Mouse (Mus musculus) ES-E14 (cell line): ENCODE results near the gene Lingo1. TPM values are rescaled to one million over a fixed set of nuclear protein-coding genes. Genes with fewer than 3 reads are reported as not detected.

Experiments
- DNase-seq: peaks from one replicate; pipeline ENCODE4 v3.0.0-alpha.2; 2013; ENCODE audit warnings: low read depth, low spot score
- H3K27ac ChIP-seq: 2 replicates; pipeline ENCODE4 v1.5.1; 2012; ENCODE audit warnings: low read depth, mild to moderate bottlenecking, low read length, moderate library complexity, mixed read lengths; ENCODE audit not compliant: poor library complexity, insufficient read depth, severe bottlenecking
- H3K36me3 ChIP-seq: 2 replicates; pipeline ENCODE4 v1.6.1; 2012; ENCODE audit warnings: mild to moderate bottlenecking, low read length, moderate library complexity, mixed read lengths; ENCODE audit not compliant: control insufficient read depth, poor library complexity, insufficient read depth, severe bottlenecking
- H3K4me1 ChIP-seq, 2 experiments: fragments of 150-350 bp in 1 of 2; sonication (generic) in 1 of 2; 2 replicates each; pipeline ENCODE4 v1.6.1; 2012; ENCODE audit warnings: low read length in 2 of 2, mild to moderate bottlenecking in 1 of 2, mixed read lengths in 1 of 2; ENCODE audit not compliant: control insufficient read depth in 2 of 2, insufficient read depth in 2 of 2, poor library complexity in 1 of 2
- H3K4me3 ChIP-seq, 2 experiments: fragments of 150-350 bp in 1 of 2; sonication (generic) in 1 of 2; 2 replicates each; pipeline ENCODE4 v1.5.1; 2012; ENCODE audit warnings: low read length in 2 of 2, low read depth in 1 of 2, mild to moderate bottlenecking in 1 of 2, mixed read lengths in 1 of 2; ENCODE audit not compliant: insufficient read depth in 1 of 2, poor library complexity in 1 of 2, severe bottlenecking in 1 of 2
- H3K9ac ChIP-seq: 2 replicates; pipeline ENCODE4 v1.6.1; 2012; ENCODE audit warnings: low read depth, mild to moderate bottlenecking, low read length, mixed read lengths; ENCODE audit not compliant: poor library complexity, insufficient read depth, severe bottlenecking
- H3K9me3 ChIP-seq: fragments of 150-350 bp; sonication (generic); 2 replicates; pipeline ENCODE4 v1.6.1; 2012; ENCODE audit warnings: low read depth, mild to moderate bottlenecking, low read length; ENCODE audit not compliant: control insufficient read depth, insufficient read depth
- CHD2 ChIP-seq: IDR thresholded peaks from 2 replicates; pipeline ENCODE4 v1.6.1; 2014; ENCODE audit warnings: mild to moderate bottlenecking, low read depth, low read length, inconsistent platforms
- HCFC1 ChIP-seq: IDR thresholded peaks from 2 replicates; pipeline ENCODE4 v1.6.1; 2012; ENCODE audit warnings: low read length, inconsistent platforms, borderline replicate concordance; ENCODE audit not compliant: insufficient read depth
- MAFK ChIP-seq: IDR thresholded peaks from 2 replicates; pipeline ENCODE4 v1.6.1; 2014; ENCODE audit warnings: mild to moderate bottlenecking, low read depth, low read length, inconsistent platforms; ENCODE audit not compliant: insufficient read depth
- ZC3H11A ChIP-seq: IDR thresholded peaks from 2 replicates; pipeline ENCODE4 v1.6.1; 2012; ENCODE audit warnings: low read depth, mild to moderate bottlenecking, inconsistent platforms, low read length, borderline replicate concordance
- ZNF384 ChIP-seq: IDR thresholded peaks from 2 replicates; pipeline ENCODE4 v1.6.1; 2012; ENCODE audit warnings: low read depth, low read length, inconsistent platforms
- in situ Hi-C, 2 experiments: fragments of 600-800 bp; cut with MboI; formaldehyde crosslinking; loops; one replicate each; pipeline ENCODE4 v1.15.1; 2025; ENCODE audit warnings: low sequenced_read_pairs in 2 of 2, inconsistent platforms in 1 of 2; ENCODE audit not compliant: unreplicated experiment in 2 of 2
- total RNA-seq: library from RNA; depleted of rRNA; stranded (reverse); fragments of 300-350 nt; gene quantifications from 2 replicates; pipeline ENCODE4 v1.2.3, GENCODE M21; 2012

Lingo1 gene
- total RNA-seq, 1 experiment = 1.3 TPM

GRCm38 (mm10) chr9:56775161-56775934 lies 20.9 kb downstream of the Lingo1 start:
- no peak for DNase-seq
- Histone ChIP-seq H3K36me3 (no peaks in the 10 kb centered on the region), H3K4me1 (no peaks in the 10 kb centered on the region), H3K4me3 (no peak overlapping the region), H3K9me3 (no peaks in the 10 kb centered on the region), H3K27ac (no peak overlapping the region), H3K9ac (no peak overlapping the region)
- in situ Hi-C loops = no loop called here
- TF ChIP-seq CHD2 = no peak
- TF ChIP-seq HCFC1 = no peak
- TF ChIP-seq MAFK = no peak
- TF ChIP-seq ZC3H11A = no peak
- TF ChIP-seq ZNF384 = no peak

- in situ Hi-C loops = no loop called here
- DNase-seq = no peak
- Histone ChIP-seq H3K4me3 (no peak overlapping the region), H3K27ac (no peak overlapping the region), H3K9me3 (no peaks in the 10 kb centered on the region), H3K4me1 (no peaks in the 10 kb centered on the region), H3K9ac (no peak overlapping the region), H3K36me3 (no peaks in the 10 kb centered on the region)
- TF ChIP-seq CHD2 (no peak), ZC3H11A (no peak), HCFC1 (no peak), MAFK (no peak), ZNF384 (no peak)
Measured at GRCm38 (mm10) chr9:56774231-56774630, 22.0 kb downstream of the Lingo1 start.

- H3K4me3 ChIP-seq = no peak overlapping the region
- H3K27ac ChIP-seq = no peak overlapping the region
- in situ Hi-C loops = no loop called here
- H3K36me3 ChIP-seq = no peaks in the 10 kb centered on the region
- DNase-seq = no peak
- H3K9me3 ChIP-seq = no peaks in the 10 kb centered on the region
- H3K9ac ChIP-seq = no peak overlapping the region
- TF ChIP-seq MAFK (no peak), CHD2 (no peak), ZNF384 (no peak), HCFC1 (no peak), ZC3H11A (no peak)
- H3K4me1 ChIP-seq = no peaks in the 10 kb centered on the region
Measured at GRCm38 (mm10) chr9:56773666-56774065, 22.6 kb downstream of the Lingo1 start.

GRCm38 (mm10) chr9:56767653-56768136 lies 28.6 kb downstream of the Lingo1 start:
- no peaks in the 10 kb centered on the region for H3K36me3 ChIP-seq
- H3K9ac ChIP-seq = no peak overlapping the region
- H3K9me3 ChIP-seq = no peaks in the 10 kb centered on the region
- in situ Hi-C loops = no loop called here
- TF ChIP-seq ZC3H11A (no peak), CHD2 (no peak)
- DNase-seq = no peak
- no peaks in the 10 kb centered on the region for H3K4me1 ChIP-seq
- H3K4me3 ChIP-seq = no peak overlapping the region
- no peak overlapping the region for H3K27ac ChIP-seq
